Mouse (Mus musculus) heart, adult 2 months (tissue): ENCODE data around the gene Hoga1.

Experiments
- CTCF ChIP-seq: fragments of 200-600 bp; IDR thresholded peaks from 2 replicates; pipeline ENCODE4 v1.8.1; 2022; ENCODE audit warnings: antibody characterized with exemption, mild to moderate bottlenecking, moderate library complexity
- EP300 ChIP-seq: fragments of 200-500 bp; IDR thresholded peaks from 2 replicates; pipeline ENCODE4 v1.6.1; 2011; ENCODE audit warnings: low read depth, low read length, control low read depth; ENCODE audit not compliant: insufficient read depth

- TF ChIP-seq CTCF (no peak), EP300 (no peak)
Observed at GRCm38 (mm10) chr19:42038310-42038709, 7.1 kb upstream of the Hoga1 start.
